Mouse (Mus musculus): Measurements from ENCODE around the gene Spo11.

GRCm38 (mm10) chr2:173010220-173010717 lies 32.8 kb downstream of the Spo11 start:
- TF ChIP-seq CTCF (IDR thresholded peaks at IDR 0.05; ENCODE audit: control insufficient read depth, insufficient read depth, insufficient read length): no peak
- no peak for TF ChIP-seq USF1 (IDR thresholded peaks at IDR 0.05; ENCODE audit: low read depth)
- no peak for TF ChIP-seq CEBPB (IDR thresholded peaks at IDR 0.05; ENCODE audit: low read depth)
- no peak for TF ChIP-seq MYOD1 (IDR thresholded peaks at IDR 0.05; ENCODE audit: control insufficient read depth, insufficient read length, low read depth)

Measured in C2C12 (cell line).